Mouse (Mus musculus) heart, embryonic 16.5 days (tissue): ENCODE results near the gene Samd9l. TPM values are rescaled to one million over a fixed set of nuclear protein-coding genes. Genes with fewer than 3 reads are reported as not detected.
"Not testable (repeated sequence)": the region's sequence is repeated elsewhere in the genome, so short reads cannot be mapped to it uniquely, and the experiment has no call there.

Experiments
- ATAC-seq: fragments of 200-750 bp; cut with Nextera tagmentation; replicated peaks from 2 replicates; pipeline ENCODE4 v1.8.0; 2017; ENCODE audit warnings: moderate number of reproducible peaks; ENCODE audit not compliant: insufficient read depth, low FRiP score; ENCODE audit errors: extremely low read depth
- H3K27ac ChIP-seq: fragments of 300-500 bp; sonication (generic); 2 replicates; pipeline ENCODE4 v1.5.1; 2014; ENCODE audit warnings: mild to moderate bottlenecking, low read length, control low read depth, moderate library complexity
- H3K27me3 ChIP-seq: fragments of 300-500 bp; sonication (generic); 2 replicates; pipeline ENCODE4 v1.6.1; 2014; ENCODE audit warnings: low read length, mixed read lengths; ENCODE audit not compliant: control insufficient read depth, insufficient read depth
- H3K36me3 ChIP-seq: fragments of 300-500 bp; sonication (generic); 2 replicates; pipeline ENCODE4 v1.6.1; 2014; ENCODE audit not compliant: control insufficient read depth, insufficient read depth
- H3K4me1 ChIP-seq: fragments of 300-500 bp; sonication (generic); 2 replicates; pipeline ENCODE4 v1.6.1; 2014; ENCODE audit warnings: low read length, mixed read lengths; ENCODE audit not compliant: control insufficient read depth, insufficient read depth
- H3K4me2 ChIP-seq: fragments of 300-500 bp; sonication (generic); 2 replicates; pipeline ENCODE4 v1.6.1; 2014; ENCODE audit warnings: low read depth, mild to moderate bottlenecking, control low read depth, low read length
- H3K4me3 ChIP-seq: fragments of 300-500 bp; sonication (generic); 2 replicates; pipeline ENCODE4 v1.5.1; 2014; ENCODE audit warnings: mild to moderate bottlenecking, control low read depth, low read length
- H3K9ac ChIP-seq: fragments of 300-500 bp; sonication (generic); 2 replicates; pipeline ENCODE4 v1.6.1; 2014; ENCODE audit warnings: low read length, control low read depth
- H3K9me3 ChIP-seq: fragments of 300-500 bp; sonication (generic); replicated peaks from 2 replicates; pipeline ENCODE4 v1.6.1; 2016; ENCODE audit warnings: low read length; ENCODE audit not compliant: control insufficient read depth
- WGBS: fragments of 180-500 bp; shearing (Covaris S2); extraction: QIAGEN DNeasy Blood & Tissue Kit; methylation state at CpG from one replicate; pipeline ENCODE4 v1.1.7; 2014; 5-methylcytosine and 5-hydroxymethylcytosine counted together
- polyA plus RNA-seq: library from polyadenylated mRNA; unstranded; fragments of >200 nt; fragmentation: Nextera tagmentation; extraction: Ambion mirVana; gene quantifications from 2 replicates; pipeline ENCODE4 v1.2.1, GENCODE M21; 2015

Samd9l gene
- polyA plus RNA-seq, 1 experiment from 2014 or later = 3.8 TPM

DNA sequence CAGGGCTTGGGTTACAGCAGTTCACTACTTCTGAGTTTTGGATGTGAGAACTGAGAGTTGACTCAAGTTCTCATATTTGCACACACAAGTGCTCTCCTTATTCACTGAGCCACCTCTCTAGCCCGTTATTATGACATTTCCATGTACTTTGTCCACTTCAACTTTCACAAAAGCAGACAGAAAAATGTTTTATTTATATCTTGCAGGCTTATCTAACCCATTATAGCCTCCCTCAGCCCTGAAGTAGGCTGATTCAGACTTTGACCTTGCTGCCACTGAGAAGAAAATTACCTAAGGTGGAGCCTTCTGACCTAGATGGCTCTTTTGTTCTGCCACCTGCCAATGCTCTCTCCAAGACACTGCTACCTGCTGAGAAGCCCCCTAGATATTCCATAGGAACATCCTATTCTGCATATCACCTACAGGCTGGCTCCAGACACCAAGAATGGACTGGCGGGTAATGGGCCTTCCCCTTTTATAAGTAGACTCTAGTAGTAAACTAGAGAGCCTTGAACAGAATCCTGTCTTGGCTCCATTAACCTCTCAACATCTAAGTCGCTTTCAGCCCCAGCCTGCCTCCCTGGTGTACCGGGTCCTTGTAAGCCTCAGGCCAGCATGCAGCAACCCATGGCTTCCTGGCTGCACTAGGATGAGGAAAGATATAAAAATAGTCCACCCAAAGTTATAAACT is 3.3 kb downstream of the Samd9l start:
- not testable (repeated sequence) for H3K27ac ChIP-seq, ATAC-seq

GRCm38 (mm10) chr6:3389995-3390394 is 9.4 kb downstream of the Samd9l start:
- Histone ChIP-seq H3K9me3 (no peaks in the 10 kb centered on the region), H3K4me2 (no peak overlapping the region), H3K27me3 (no peaks in the 10 kb centered on the region), H3K4me3 (no peak overlapping the region), H3K27ac (no peak overlapping the region), H3K9ac (no peak overlapping the region), H3K36me3 (no peaks in the 10 kb centered on the region), H3K4me1 (no peaks in the 10 kb centered on the region)
- 74% methylated on average over 1 of the region's 1 CpGs for WGBS
- no peak for ATAC-seq

More for the DNA sequence above, 3.3 kb downstream of the Samd9l start:
- not testable (repeated sequence) for H3K9me3 ChIP-seq, H3K27me3 ChIP-seq, H3K4me3 ChIP-seq, H3K4me1 ChIP-seq, H3K9ac ChIP-seq, H3K4me2 ChIP-seq, H3K36me3 ChIP-seq
- 52% methylated on average over 4 of the region's 4 CpGs for WGBS

DNA sequence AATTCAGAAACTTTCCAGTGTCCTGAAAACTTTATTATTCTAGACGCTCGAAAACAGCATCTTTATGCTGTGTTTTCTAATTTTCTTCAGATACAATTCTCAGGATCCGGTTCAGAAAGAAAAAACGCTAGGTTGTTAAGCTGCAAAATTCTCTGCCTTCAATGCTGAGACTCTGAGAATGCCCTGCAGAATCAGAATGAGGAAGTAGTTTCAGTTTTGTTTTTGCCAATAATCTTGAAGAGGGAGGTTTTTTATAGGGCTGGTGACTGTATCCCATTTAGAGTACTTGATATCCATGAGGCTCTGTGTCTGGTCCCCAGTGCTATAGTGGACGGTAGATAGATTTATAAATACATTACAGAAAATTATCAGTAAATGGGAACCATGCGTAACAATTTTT is 12.8 kb downstream of the Samd9l start:
- WGBS = 76% methylated on average over 6 of the region's 6 CpGs
- no peak for ATAC-seq

DNA sequence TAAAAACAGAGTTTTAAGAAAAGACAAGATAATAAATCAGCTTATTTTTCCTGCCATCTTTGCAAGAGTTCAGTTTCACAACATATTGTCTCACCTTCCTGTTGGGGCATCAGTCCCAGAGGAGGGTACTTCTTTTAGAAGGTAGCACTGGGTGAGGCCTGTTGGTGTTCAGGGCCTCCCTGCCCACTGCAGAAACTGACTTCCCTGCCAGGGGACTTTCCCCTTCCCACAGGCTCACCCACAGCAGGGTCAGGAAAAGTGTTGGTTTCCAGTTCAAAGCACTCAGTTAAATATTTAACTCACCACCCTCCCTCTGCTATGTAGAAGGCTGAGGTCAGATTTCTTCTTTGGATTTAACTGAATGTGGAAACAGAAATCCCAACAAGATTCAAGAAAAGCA is 14.6 kb downstream of the Samd9l start:
- not testable (repeated sequence) for H3K9ac ChIP-seq, H3K9me3 ChIP-seq, H3K4me3 ChIP-seq, H3K27me3 ChIP-seq, H3K4me1 ChIP-seq, H3K4me2 ChIP-seq, H3K27ac ChIP-seq, H3K36me3 ChIP-seq, ATAC-seq

More for the DNA sequence above, 12.8 kb downstream of the Samd9l start:
- no peak overlapping the region for H3K4me2 ChIP-seq
- no peak overlapping the region for H3K27ac ChIP-seq
- no peaks in the 10 kb centered on the region for H3K4me1 ChIP-seq
- no peaks in the 10 kb centered on the region for H3K36me3 ChIP-seq
- H3K9me3 ChIP-seq = no peaks in the 10 kb centered on the region
- H3K27me3 ChIP-seq = no peaks in the 10 kb centered on the region
- no peak overlapping the region for H3K9ac ChIP-seq
- H3K4me3 ChIP-seq = no peak overlapping the region

DNA sequence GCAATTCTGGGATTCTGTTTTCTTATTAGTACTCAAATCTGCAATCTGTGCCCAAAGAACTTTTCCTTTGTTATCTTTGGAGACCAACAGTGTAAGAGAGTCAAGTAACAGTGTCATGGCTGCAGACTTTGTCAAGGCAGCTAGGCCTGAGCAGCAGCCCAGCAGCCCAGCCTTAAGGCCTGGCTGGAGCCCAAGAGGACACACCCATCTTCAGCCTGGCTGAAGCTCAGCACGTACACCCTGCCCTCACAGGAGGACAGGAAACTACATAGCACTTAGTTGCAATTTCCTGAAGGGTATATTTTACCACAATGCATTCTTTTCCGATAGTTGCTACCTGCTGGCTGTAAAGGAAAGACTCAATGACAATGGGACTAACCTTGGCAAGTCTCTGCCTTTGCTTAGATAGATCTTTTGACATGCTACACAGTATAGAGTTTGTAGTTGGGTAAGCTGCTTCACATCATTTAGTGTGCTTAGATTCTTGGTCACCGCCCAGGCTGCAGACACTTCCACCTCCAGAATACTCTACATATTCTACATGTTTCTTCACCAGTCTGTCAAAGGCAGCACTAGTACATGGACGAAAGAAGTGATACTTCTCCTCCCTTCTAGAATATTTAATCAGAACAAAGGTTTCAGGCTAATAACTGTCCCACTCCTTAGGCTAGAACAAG is 15.1 kb downstream of the Samd9l start:
- H3K36me3 ChIP-seq, H3K4me2 ChIP-seq, H3K4me3 ChIP-seq, H3K27ac ChIP-seq, H3K27me3 ChIP-seq, H3K9ac ChIP-seq, H3K9me3 ChIP-seq, H3K4me1 ChIP-seq: not testable (repeated sequence)
- ATAC-seq = peak; percentile 69
- WGBS = 22% methylated on average over 1 of the region's 4 CpGs

DNA sequence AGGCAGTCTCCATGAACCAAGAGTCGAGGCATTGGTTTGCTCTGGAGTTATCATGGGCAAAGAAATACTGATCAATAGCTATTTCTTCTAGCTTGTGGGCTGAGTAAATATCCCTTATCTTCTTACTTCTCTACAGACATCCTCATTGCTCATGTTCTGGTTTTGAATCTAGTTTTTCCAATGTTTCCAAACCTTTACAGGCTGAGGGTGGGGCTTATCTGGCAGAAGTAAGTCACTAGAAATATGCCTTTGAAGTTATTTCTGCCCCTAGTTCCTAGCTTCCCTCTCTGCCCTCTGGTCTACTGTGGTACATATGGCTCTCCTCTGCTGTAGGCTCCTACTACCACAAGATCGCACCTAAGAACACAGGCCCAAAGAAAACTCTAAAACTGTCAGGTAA is 20.2 kb downstream of the Samd9l start:
- no peak overlapping the region for H3K4me3 ChIP-seq
- peaks cover 6% of the 10 kb centered on the region; the same call in 1 of the 2 replicates for H3K36me3 ChIP-seq
- H3K27me3 ChIP-seq = no peaks in the 10 kb centered on the region
- H3K4me2 ChIP-seq = no peak overlapping the region
- WGBS = 79% methylated on average over 2 of the region's 2 CpGs
- H3K4me1 ChIP-seq = no peaks in the 10 kb centered on the region
- no peak for ATAC-seq
- no peak overlapping the region for H3K27ac ChIP-seq
- no peaks in the 10 kb centered on the region for H3K9me3 ChIP-seq
- H3K9ac ChIP-seq = no peak overlapping the region

- H3K9ac ChIP-seq = no peak overlapping the region
- H3K27ac ChIP-seq = no peak overlapping the region
- H3K4me3 ChIP-seq = no peak overlapping the region
- H3K9me3 ChIP-seq = no peaks in the 10 kb centered on the region
- no peak overlapping the region for H3K4me2 ChIP-seq
- H3K36me3 ChIP-seq = peaks cover 8% of the 10 kb centered on the region; the same call in 1 of the 2 replicates
- no peak for ATAC-seq
- H3K4me1 ChIP-seq = no peaks in the 10 kb centered on the region
- WGBS = 84% methylated on average over 5 of the region's 5 CpGs
- no peaks in the 10 kb centered on the region for H3K27me3 ChIP-seq
Observed at GRCm38 (mm10) chr6:3376687-3377086, 22.7 kb downstream of the Samd9l start.

DNA sequence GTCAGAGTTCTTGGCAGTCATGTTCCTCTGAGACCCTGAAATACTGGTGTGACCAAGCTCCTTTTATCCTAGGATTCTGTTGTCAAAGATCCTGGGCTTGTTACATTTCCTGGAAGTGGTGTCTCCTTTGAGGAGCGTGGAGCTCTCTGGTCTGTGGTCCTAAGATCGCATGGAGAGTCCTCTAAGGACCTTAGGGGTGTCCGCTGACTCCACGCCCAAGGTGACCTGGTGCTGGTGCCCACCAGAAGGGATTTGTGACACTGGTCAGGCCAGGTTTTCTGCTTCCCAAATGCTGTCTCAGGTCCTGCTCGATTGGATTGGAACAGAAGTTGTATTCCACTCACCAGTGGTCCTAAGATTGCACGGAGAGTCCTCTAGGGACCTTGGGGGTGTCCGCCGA is 29.8 kb downstream of the Samd9l start:
- no peak for ATAC-seq

DNA sequence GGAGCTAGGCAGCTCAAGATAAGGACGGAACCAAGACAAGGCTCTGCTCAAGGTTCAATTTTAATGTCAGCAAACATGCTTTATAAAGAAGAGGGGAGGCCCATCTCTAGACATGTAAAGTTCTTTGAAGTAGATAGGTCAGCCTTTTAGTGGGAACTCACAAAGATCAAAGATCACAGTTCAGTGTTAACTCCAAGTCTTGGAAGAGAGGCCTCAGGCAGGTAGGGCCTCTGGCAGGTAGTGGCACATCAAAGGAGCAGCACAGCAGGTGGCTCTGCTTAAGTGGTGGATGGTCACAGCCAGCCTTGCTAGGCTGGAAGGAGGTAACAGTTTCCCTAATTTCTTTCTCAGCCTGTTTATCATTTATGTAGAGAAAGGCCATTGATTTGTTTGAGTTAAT is 33.8 kb downstream of the Samd9l start:
- not testable (repeated sequence) for ATAC-seq, H3K4me1 ChIP-seq, H3K27me3 ChIP-seq, H3K9me3 ChIP-seq, H3K4me3 ChIP-seq, H3K9ac ChIP-seq, H3K36me3 ChIP-seq, H3K27ac ChIP-seq, H3K4me2 ChIP-seq
- 74% methylated on average over 1 of the region's 1 CpGs for WGBS

More for the DNA sequence above, 29.8 kb downstream of the Samd9l start:
- peaks cover 5% of the 10 kb centered on the region; the same call in 1 of the 2 replicates for H3K9me3 ChIP-seq
- 0 out of 2 replicates have a peak, but pooled peaks cover 3% of the 10 kb centered on the region for H3K36me3 ChIP-seq
- WGBS = 76% methylated on average over 8 of the region's 8 CpGs
- no peak overlapping the region for H3K9ac ChIP-seq
- no peaks in the 10 kb centered on the region for H3K4me1 ChIP-seq
- no peaks in the 10 kb centered on the region for H3K27me3 ChIP-seq
- H3K4me2 ChIP-seq = no peak overlapping the region
- H3K27ac ChIP-seq = no peak overlapping the region
- H3K4me3 ChIP-seq = no peak overlapping the region
